Mouse (Mus musculus): ENCODE data around the gene Gja4. TPM values are rescaled to one million over a fixed set of nuclear protein-coding genes. Genes with fewer than 3 reads are reported as not detected.

Gja4 gene
- polyA plus RNA-seq, 1 experiment from 2014 or later = 0.12 TPM

- ATAC-seq (no peak), DNase-seq (ENCODE audit: low read depth, low spot score) (no peak)
- ChIA-PET POLR2A (no interaction called here), CTCF (interaction anchor here (0.8 kb wide), 1 partner anchor 11 kb away, joined by 3 read pairs; no protein-coding TSS in a partner anchor)
- no peaks in the 10 kb centered on the region for H3K27me3 ChIP-seq
- in situ Hi-C loops (cut with MboI; ENCODE audit: low pct_unique_long_range_greater_than_20kb) = no loop called here
- no peak for TF ChIP-seq CTCF (IDR thresholded peaks at IDR 0.05)
These were observed 23.8 kb upstream of the Gja4 start for GRCm38 (mm10) chr4:127337668-127338067.

GRCm38 (mm10) chr4:127334870-127335504 is 21.1 kb upstream of the Gja4 start:
- ATAC-seq (peak; percentile 74), DNase-seq (ENCODE audit: low read depth, low spot score) (no peak)
- TF ChIP-seq CTCF (IDR thresholded peaks at IDR 0.05) = no peak
- POLR2A ChIA-PET = no interaction called here
- in situ Hi-C loops (cut with MboI; ENCODE audit: low pct_unique_long_range_greater_than_20kb) = no loop called here
- CTCF ChIA-PET = interaction anchor here (3.0 kb wide), 1 partner anchor 10 kb away, joined by 8 read pairs; no protein-coding TSS in a partner anchor
- H3K27me3 ChIP-seq = no peaks in the 10 kb centered on the region

GRCm38 (mm10) chr4:127331171-127331570 is 17.3 kb upstream of the Gja4 start:
- CTCF ChIA-PET = interaction anchor here (1.1 kb wide), 1 partner anchor 32 kb away, joined by 3 read pairs; no protein-coding TSS in a partner anchor
- no peaks in the 10 kb centered on the region for H3K27me3 ChIP-seq
- no peak for TF ChIP-seq CTCF (IDR thresholded peaks at IDR 0.05)
- ATAC-seq (no peak), DNase-seq (ENCODE audit: low read depth, low spot score) (no peak)
- POLR2A ChIA-PET = no interaction called here
- in situ Hi-C loops (cut with MboI; ENCODE audit: low pct_unique_long_range_greater_than_20kb) = no loop called here

- POLR2A ChIA-PET = no interaction called here
- H3K27me3 ChIP-seq = no peaks in the 10 kb centered on the region
These were observed 16.6 kb upstream of the Gja4 start, which contains the start of gene Gjb3 for GRCm38 (mm10) chr4:127330181-127331100. Gjb3 (minus strand) TSS chr4:127330844.

GRCm38 (mm10) chr4:127329751-127330150 is 15.9 kb upstream of the Gja4 start:
- ATAC-seq (no peak), DNase-seq (ENCODE audit: low read depth, low spot score) (no peak)
- TF ChIP-seq CTCF (IDR thresholded peaks at IDR 0.05) = no peak
- ChIA-PET CTCF (interaction anchor here (0.9 kb wide), 1 partner anchor 12 kb away, joined by 3 read pairs; no protein-coding TSS in a partner anchor), POLR2A (no interaction called here)
- in situ Hi-C loops (cut with MboI; ENCODE audit: low pct_unique_long_range_greater_than_20kb) = no loop called here
- H3K27me3 ChIP-seq = no peaks in the 10 kb centered on the region

More at GRCm38 (mm10) chr4:127330181-127331100, 16.6 kb upstream of the Gja4 start, which contains the start of gene Gjb3:
- ATAC-seq = no peak
- CTCF ChIA-PET = interaction anchor here (0.9 to 1.1 kb wide), 2 partner anchors 11 to 33 kb away, joined by 3 read pairs; no protein-coding TSS in a partner anchor
- TF ChIP-seq CTCF (IDR thresholded peaks at IDR 0.05) = no peak
- in situ Hi-C loops (cut with MboI; ENCODE audit: low pct_unique_long_range_greater_than_20kb) = no loop called here
- no peak for DNase-seq (ENCODE audit: low read depth, low spot score)

- DNase-seq (ENCODE audit: low read depth, low spot score) (no peak), ATAC-seq (no peak)
- ChIA-PET CTCF (no interaction called here), POLR2A (no interaction called here)
- no peaks in the 10 kb centered on the region for H3K27me3 ChIP-seq
- TF ChIP-seq CTCF (IDR thresholded peaks at IDR 0.05) = no peak
- in situ Hi-C loops (cut with MboI; ENCODE audit: low pct_unique_long_range_greater_than_20kb) = no loop called here
These were observed 15.2 kb upstream of the Gja4 start for GRCm38 (mm10) chr4:127329046-127329445.

GRCm38 (mm10) chr4:127328378-127328777 is 14.5 kb upstream of the Gja4 start:
- CTCF ChIA-PET = interaction anchor here (0.8 kb wide), 1 partner anchor 78 kb away, joined by 3 read pairs; no protein-coding TSS in a partner anchor
- TF ChIP-seq CTCF (IDR thresholded peaks at IDR 0.05) = no peak
- POLR2A ChIA-PET = no interaction called here
- H3K27me3 ChIP-seq = no peaks in the 10 kb centered on the region
- in situ Hi-C loops (cut with MboI; ENCODE audit: low pct_unique_long_range_greater_than_20kb) = no loop called here
- DNase-seq (ENCODE audit: low read depth, low spot score) (no peak), ATAC-seq (no peak)

- DNase-seq (ENCODE audit: low read depth, low spot score) = no peak
- POLR2A ChIA-PET = no interaction called here
- in situ Hi-C loops (cut with MboI; ENCODE audit: low pct_unique_long_range_greater_than_20kb) = no loop called here
- ATAC-seq = no peak
- H3K27me3 ChIP-seq = no peaks in the 10 kb centered on the region
- no peak for TF ChIP-seq CTCF (IDR thresholded peaks at IDR 0.05)
- CTCF ChIA-PET = no interaction called here
These were observed 13.9 kb upstream of the Gja4 start for GRCm38 (mm10) chr4:127327749-127328148.

- TF ChIP-seq CTCF (IDR thresholded peaks at IDR 0.05) = no peak
- ATAC-seq = no peak
- POLR2A ChIA-PET = no interaction called here
- DNase-seq (ENCODE audit: low read depth, low spot score) = no peak
- no peaks in the 10 kb centered on the region for H3K27me3 ChIP-seq
- CTCF ChIA-PET = no interaction called here
- in situ Hi-C loops (cut with MboI; ENCODE audit: low pct_unique_long_range_greater_than_20kb) = no loop called here
These were observed 13.4 kb upstream of the Gja4 start for GRCm38 (mm10) chr4:127327258-127327657.

GRCm38 (mm10) chr4:127325276-127325675 is 11.4 kb upstream of the Gja4 start:
- ATAC-seq (no peak), DNase-seq (ENCODE audit: low read depth, low spot score) (no peak)
- in situ Hi-C loops (cut with MboI; ENCODE audit: low pct_unique_long_range_greater_than_20kb) = no loop called here
- ChIA-PET POLR2A (no interaction called here), CTCF (no interaction called here)
- no peak for TF ChIP-seq CTCF (IDR thresholded peaks at IDR 0.05)
- H3K27me3 ChIP-seq = no peaks in the 10 kb centered on the region

GRCm38 (mm10) chr4:127324759-127325158 is 10.9 kb upstream of the Gja4 start:
- no peaks in the 10 kb centered on the region for H3K27me3 ChIP-seq
- no peak for TF ChIP-seq CTCF (IDR thresholded peaks at IDR 0.05)
- POLR2A ChIA-PET = no interaction called here
- no peak for DNase-seq (ENCODE audit: low read depth, low spot score)
- in situ Hi-C loops (cut with MboI; ENCODE audit: low pct_unique_long_range_greater_than_20kb) = no loop called here
- CTCF ChIA-PET = no interaction called here
- peak; percentile 39 for ATAC-seq
